Comparison of ENCODE assay signal across 8 mouse cellular contexts in the genomic region with DNA sequence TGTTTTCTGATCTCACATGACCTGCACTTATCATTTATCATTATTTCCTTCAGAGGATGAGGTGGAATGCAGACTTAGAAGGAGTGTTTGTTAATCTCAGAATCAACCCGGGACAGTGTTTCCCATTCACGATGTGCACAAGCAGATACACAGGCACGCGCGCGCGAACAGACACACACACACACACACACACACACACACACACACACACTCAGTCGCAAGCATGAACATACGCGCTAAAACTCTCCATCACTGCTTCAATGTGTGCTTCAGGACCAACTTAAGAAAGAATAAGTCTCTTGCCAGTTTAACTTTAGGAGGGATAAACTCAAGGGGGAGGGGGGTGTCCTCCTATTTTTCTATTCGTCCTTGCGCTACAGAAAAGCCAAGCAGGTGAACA. TPM values are rescaled to one million over a fixed set of nuclear protein-coding genes. Genes with fewer than 3 reads are reported as not detected.
A peak's percentile ranks its signal among the peaks of the same experiment; 100 is the strongest.
DNase-seq lines count a peak whose midpoint lies in the region; ATAC-seq and TF ChIP-seq lines count a peak whose summit lies in the region.

No protein-coding gene starts in this region.

- peak overlapping the region; percentile 61 for H3K4me2 ChIP-seq in hindbrain, embryonic 13.5 days
- H3K4me2 ChIP-seq in neural tube, embryonic 11.5 days (ENCODE audit: low read depth), result peak overlapping the region; percentile 55

- H3K9ac ChIP-seq in hindbrain, embryonic 13.5 days, result peak overlapping the region; percentile 60; the same call in 1 of the 2 replicates
- H3K9ac ChIP-seq in neural tube, embryonic 11.5 days (ENCODE audit: low read length), result no peak overlapping the region

- H3K4me3 ChIP-seq in layer of hippocampus, adult 2 months, result peak overlapping the region; percentile 62
- peak overlapping the region; percentile 45 for H3K4me3 ChIP-seq in hindbrain, embryonic 13.5 days
- H3K4me3 ChIP-seq in neural tube, embryonic 11.5 days (ENCODE audit: low read depth, low read length), result peak overlapping the region; percentile 28

- H3K9me3 ChIP-seq in hindbrain, embryonic 13.5 days, result no peaks in the 10 kb centered on the region
- no peaks in the 10 kb centered on the region for H3K9me3 ChIP-seq in neural tube, embryonic 11.5 days (ENCODE audit: control insufficient read depth, low read length)

- no peaks in the 10 kb centered on the region for H3K36me3 ChIP-seq in hindbrain, embryonic 13.5 days
- H3K36me3 ChIP-seq in neural tube, embryonic 11.5 days (ENCODE audit: control insufficient read depth, insufficient read depth, low read length), result no peaks in the 10 kb centered on the region

- peak; percentile 31; the same call in 1 of the 2 replicates for ATAC-seq in hindbrain, embryonic 13.5 days (ENCODE audit: low FRiP score)
- 0 out of 2 replicates have a peak, but pooled peaks have one; percentile 26 for ATAC-seq in neural tube, embryonic 11.5 days (ENCODE audit: insufficient read depth, low FRiP score, low TSS enrichment)

- peak overlapping the region; percentile 78; the same call in 1 of the 2 replicates for H3K27ac ChIP-seq in layer of hippocampus, adult 2 months
- peak overlapping the region; percentile 49 for H3K27ac ChIP-seq in hindbrain, embryonic 13.5 days
- H3K27ac ChIP-seq in neural tube, embryonic 11.5 days (ENCODE audit: low read depth, low read length), result no peak overlapping the region

- TF ChIP-seq CTCF in layer of hippocampus, adult 2 months (conservative IDR thresholded peaks at IDR 0.05), result no peak

- peak in 1 of 2 experiments; percentile 24 for DNase-seq in layer of hippocampus, adult 2 months (ENCODE audit: low spot score in 2 of 2)
- DNase-seq in layer of hippocampus, adult 11-12 months (ENCODE audit: low spot score), result no peak
- DNase-seq in embryo, embryonic 11 days, result peak; percentile 11
- DNase-seq in neural tube, embryonic 11.5 days (ENCODE audit: low spot score), result no peak
- no peak for DNase-seq in spleen, adult 18-20 months
- DNase-seq in gastrocnemius, adult 18-20 months (ENCODE audit: low spot score), result no peak
- DNase-seq in urinary bladder, postnatal 36 days (ENCODE audit: low spot score in 2 of 2), result no peak

- 14% methylated on average over 12 of the region's 12 CpGs for WGBS in hindbrain, embryonic 13.5 days
- 24% methylated on average over 12 of the region's 12 CpGs for WGBS in neural tube, embryonic 11.5 days

- H3K27me3 ChIP-seq in hindbrain, embryonic 13.5 days, result peaks cover 3% of the 10 kb centered on the region; the same call in 1 of the 2 replicates
- H3K27me3 ChIP-seq in neural tube, embryonic 11.5 days (ENCODE audit: control insufficient read depth, insufficient read depth, low read length), result peaks cover 12% of the 10 kb centered on the region; the same call in 1 of the 2 replicates

- no peaks in the 10 kb centered on the region for H3K4me1 ChIP-seq in hindbrain, embryonic 13.5 days (replicated peaks)
- H3K4me1 ChIP-seq in neural tube, embryonic 11.5 days (ENCODE audit: control insufficient read depth, insufficient read depth, low read length), result no peaks in the 10 kb centered on the region

RNA-seq across cellular contexts. Expression of gene Tenm1, which starts 0.4 kb away (rescaled TPM):
- total RNA-seq in layer of hippocampus, adult 2 months (2021), result 10 to 100 TPM; 41.6 to 42.3 TPM
- 19.0 and 21.5 TPM in 2 replicates for polyA plus RNA-seq in hindbrain, embryonic 13.5 days (2015; fragmentation: Nextera tagmentation; extraction: Ambion mirVana)
- polyA plus RNA-seq in neural tube, embryonic 11.5 days (2014; fragmentation: Nextera tagmentation; extraction: Ambion mirVana), result 0.57 and 0.90 TPM in 2 replicates
- total RNA-seq in gastrocnemius, adult 18-20 months (2021), result not detected

Comparison
In these comparisons a context has a peak if more than half of its experiments do, and no peak if none do; other contexts are left out.
1. RNA of gene Tenm1, which starts 0.4 kb away (total RNA-seq): 41.6 to 42.3 TPM in layer of hippocampus, adult 2 months; not detected in gastrocnemius, adult 18-20 months; every median in the first group is over 10 times any median in the second.
2. Peak in every context shown above with its lines, with median percentiles within 50 percentile points of each other: H3K4me3 ChIP-seq.